Mouse (Mus musculus): ENCODE measurements at regions not wholly inside any gene's neighbourhood (a gene's known extent, or its start where the extent isn't known, plus 50 kb on each side); places are given as distances from the start of the nearest gene placed in this dataset.

- DNase-seq (ENCODE audit: low read depth, low spot score): no peak
These were observed 56.6 kb downstream of the Olig3 start for GRCm38 (mm10) chr10:19412926-19413325.

- DNase-seq (ENCODE audit: low read depth, low spot score): no peak
These were observed 57.6 kb downstream of the Olig3 start for GRCm38 (mm10) chr10:19413935-19414334.

DNA sequence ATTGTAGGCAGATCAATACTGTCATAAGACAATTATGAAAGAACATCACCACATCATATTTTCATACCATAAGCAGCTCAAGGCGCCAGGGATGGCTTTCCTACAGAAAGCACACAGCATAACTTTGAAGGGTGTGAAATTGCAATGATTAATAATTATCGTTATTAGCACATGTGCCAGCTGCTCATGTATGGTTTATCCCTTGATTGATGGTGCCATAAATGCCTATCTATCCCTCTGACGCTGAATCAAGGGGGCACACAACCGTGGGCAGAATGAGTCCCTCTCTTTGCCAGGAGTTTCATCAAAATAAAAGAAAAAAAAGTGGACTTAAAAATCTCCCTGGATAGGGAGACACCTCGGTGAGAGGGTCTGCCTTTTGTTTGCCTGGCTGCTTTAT is 58.5 kb downstream of the Olig3 start:
- no peak for DNase-seq (ENCODE audit: low read depth, low spot score)

- no peak for DNase-seq (ENCODE audit: low read depth, low spot score)
These were observed 67.7 kb downstream of the Olig3 start for GRCm38 (mm10) chr10:19424030-19424429.

DNA sequence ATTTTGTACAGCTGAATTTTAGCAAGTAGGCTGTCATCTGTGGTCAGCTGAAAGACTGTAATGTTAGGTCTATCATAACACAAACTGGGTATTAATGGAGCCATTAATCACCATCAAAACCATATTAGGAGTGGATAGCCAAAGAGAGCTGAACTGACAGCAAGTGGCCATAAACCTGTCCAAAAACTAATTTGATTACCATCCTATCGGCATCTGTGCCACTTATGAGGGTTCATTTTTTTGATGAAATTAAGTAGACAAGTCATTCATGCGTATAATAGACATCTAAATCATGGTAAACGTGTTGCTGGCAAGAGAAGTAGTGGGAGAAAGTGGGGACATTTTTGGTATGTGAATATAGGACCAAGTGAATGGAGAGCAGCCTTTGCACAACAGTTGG is 68.6 kb downstream of the Olig3 start:
- DNase-seq (ENCODE audit: low read depth, low spot score): no peak

GRCm38 (mm10) chr10:19426835-19427234 is 70.5 kb downstream of the Olig3 start:
- DNase-seq (ENCODE audit: low read depth, low spot score): no peak

GRCm38 (mm10) chr10:19432515-19432914 is 76.2 kb downstream of the Olig3 start:
- no peak for DNase-seq (ENCODE audit: low read depth, low spot score)

DNA sequence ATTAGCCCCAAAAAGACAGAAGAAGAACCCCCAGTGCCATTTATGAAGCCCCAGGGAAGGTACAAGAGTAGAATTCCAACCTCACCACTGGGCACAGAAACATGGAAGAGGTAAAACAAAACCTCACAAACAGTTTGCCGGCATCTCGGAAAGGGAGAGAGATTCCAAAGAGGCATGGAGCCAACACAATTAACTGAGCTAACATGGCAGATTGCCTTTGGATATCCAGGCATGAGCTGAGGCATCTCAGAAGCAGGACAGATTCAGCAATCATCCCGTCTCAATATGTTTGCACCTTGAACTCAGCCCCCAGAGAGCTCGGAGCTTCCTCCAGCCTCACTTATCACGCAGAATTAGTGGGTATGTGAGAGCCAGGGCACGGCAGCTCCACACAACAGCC is 78.3 kb downstream of the Olig3 start:
- DNase-seq (ENCODE audit: low read depth, low spot score): no peak

- no peak for DNase-seq (ENCODE audit: low read depth, low spot score)
These were observed 85.5 kb downstream of the Olig3 start for GRCm38 (mm10) chr10:19441807-19442206.

GRCm38 (mm10) chr10:19443516-19443915 is 87.2 kb downstream of the Olig3 start:
- DNase-seq (ENCODE audit: low read depth, low spot score): no peak

- no peak for DNase-seq (ENCODE audit: low read depth, low spot score)
These were observed 92.7 kb downstream of the Olig3 start for GRCm38 (mm10) chr10:19448838-19449559.

DNA sequence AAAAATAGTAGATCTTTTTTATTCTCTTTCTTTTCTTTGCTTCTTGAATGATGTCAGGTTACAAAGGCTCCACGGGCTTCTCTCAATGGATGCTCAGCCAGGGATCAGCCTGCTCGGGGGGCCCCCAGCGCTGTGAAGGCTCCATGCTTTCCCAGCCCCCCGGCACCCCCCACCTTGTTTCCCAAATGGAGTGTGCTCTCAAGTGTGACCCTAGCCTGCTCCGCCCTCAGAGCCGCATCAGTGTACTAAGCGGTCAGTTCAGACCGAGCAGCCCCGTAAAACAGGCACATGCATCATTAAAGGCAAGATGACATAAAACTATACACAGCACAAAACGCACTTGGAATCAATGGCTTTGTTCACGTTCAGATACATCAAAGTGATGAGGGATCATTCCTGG is 102.7 kb downstream of the Olig3 start:
- DNase-seq (ENCODE audit: low read depth, low spot score): no peak

DNA sequence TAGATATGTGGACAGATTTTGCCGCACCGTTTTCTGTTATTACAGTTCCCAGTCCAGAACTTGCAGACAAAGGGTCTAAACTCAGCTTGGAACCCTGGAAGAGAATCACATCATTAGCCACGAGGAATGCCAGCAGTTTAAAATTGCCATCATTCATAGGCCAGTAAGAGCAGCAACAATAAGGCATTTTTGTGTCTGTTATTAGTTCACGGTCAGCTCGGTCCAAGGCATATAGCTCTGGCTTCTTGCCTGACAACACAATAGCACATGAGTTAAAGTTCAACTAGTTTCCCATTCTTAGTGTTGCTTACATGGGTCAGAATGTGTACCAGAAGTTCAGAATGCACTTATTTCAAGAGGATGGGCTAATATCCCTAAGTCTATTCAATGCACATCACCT is 103.4 kb downstream of the Olig3 start:
- DNase-seq (ENCODE audit: low read depth, low spot score): no peak

DNA sequence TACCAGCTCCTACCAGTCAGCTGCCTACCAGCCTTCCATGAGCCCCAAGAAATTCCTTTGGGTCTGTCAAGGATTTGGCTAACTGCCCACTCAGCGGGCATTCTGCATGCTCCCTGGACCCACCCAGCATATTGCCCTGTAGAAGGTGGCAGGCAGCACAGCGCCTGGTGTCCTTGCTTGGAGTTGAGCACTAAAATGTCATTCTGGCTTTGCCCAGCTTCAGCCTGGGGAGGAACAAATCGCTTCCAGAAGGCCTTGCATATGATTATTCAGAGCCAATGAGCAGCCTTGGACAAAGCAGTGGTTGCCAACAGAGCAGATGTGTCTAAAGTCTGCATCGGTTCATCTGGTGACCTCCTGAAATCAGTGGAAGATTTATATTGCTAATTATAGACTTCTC is 103.8 kb downstream of the Olig3 start:
- no peak for DNase-seq (ENCODE audit: low read depth, low spot score)

DNA sequence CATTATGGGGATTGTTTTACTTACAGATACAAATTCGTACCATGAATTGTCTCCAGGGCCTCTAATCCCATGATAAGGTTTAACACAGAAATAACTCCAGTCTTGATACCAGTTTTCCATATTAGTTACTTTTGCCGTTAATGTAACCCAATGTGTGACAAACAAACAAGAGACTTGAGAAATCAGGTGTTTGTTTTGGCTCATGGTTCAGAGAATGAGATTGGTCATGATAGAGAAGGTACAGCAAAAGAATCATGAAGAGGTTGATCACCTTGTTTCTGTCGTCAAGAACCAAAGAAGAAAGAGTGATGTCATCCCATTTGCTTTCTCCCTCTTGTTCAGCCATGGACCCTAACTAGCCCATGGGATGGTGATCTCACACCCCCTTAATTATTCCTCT is 107.5 kb downstream of the Olig3 start:
- DNase-seq (ENCODE audit: low read depth, low spot score): no peak

GRCm38 (mm10) chr10:19464504-19464903 is 108.2 kb downstream of the Olig3 start:
- DNase-seq (ENCODE audit: low read depth, low spot score): no peak

GRCm38 (mm10) chr10:19471349-19472040 is 115.2 kb downstream of the Olig3 start:
- DNase-seq (ENCODE audit: low read depth, low spot score): peak; percentile 13

GRCm38 (mm10) chr10:19472066-19472465 is 115.7 kb downstream of the Olig3 start:
- DNase-seq (ENCODE audit: low read depth, low spot score): no peak

DNA sequence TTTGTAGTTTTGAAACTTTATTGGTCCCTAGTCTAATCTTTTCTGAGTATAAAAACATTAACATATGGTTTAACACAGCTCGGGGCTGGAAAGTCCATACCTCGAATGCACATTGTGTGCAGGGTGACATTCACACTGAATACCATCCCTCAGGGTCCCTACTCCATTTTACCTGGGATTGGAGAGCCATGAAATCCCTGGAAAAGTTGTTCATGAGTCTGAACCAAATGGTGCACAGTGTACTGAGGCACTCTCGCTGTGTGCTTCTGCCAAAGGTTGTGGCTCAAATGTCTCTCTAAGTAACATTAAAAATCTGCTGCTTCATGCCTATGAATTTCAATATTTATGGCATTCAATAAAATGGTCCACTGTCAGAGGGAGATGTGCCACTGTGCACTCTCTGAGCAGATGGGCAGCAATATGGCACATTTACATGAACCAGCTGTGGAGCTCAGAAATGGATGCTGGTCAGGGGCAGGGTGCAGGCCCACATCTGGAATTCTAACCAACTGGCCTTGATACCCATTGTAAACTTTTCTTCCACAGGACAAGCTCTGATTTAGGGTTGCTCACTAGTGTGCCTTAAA is 116.7 kb downstream of the Olig3 start:
- DNase-seq (ENCODE audit: low read depth, low spot score): no peak

DNA sequence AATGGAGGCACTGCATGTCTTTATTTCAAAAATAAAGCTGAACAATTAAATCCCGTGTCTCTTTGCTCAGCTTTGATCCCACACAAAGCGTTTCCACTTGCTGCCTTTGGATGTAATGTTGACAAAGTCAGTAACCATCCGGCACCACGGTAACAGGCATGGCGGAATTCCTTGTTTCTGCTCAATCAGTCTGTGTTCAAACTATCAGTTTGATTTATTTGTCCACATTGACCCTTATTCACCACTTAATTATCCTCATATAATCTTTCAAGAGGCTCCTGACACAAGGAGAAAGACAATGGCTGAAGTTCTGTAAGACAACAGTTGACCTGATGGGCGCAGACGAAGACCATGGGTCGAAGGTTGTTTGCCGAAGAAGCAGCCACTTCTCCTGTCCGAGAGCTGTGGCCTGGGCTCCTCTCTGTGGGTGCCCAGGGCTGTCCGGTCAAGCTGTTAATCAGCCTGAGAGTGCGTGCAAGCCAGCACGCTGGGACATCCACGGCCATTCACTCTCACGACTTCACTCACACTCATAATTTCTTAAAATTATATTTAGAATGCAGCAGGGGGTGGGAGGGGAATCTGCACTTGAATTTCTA is 106.1 kb upstream of the Ifngr1 start:
- DNase-seq (ENCODE audit: low read depth, low spot score): no peak

- DNase-seq (ENCODE audit: low read depth, low spot score): no peak
These were observed 101.2 kb upstream of the Ifngr1 start for GRCm38 (mm10) chr10:19490500-19490899.

DNA sequence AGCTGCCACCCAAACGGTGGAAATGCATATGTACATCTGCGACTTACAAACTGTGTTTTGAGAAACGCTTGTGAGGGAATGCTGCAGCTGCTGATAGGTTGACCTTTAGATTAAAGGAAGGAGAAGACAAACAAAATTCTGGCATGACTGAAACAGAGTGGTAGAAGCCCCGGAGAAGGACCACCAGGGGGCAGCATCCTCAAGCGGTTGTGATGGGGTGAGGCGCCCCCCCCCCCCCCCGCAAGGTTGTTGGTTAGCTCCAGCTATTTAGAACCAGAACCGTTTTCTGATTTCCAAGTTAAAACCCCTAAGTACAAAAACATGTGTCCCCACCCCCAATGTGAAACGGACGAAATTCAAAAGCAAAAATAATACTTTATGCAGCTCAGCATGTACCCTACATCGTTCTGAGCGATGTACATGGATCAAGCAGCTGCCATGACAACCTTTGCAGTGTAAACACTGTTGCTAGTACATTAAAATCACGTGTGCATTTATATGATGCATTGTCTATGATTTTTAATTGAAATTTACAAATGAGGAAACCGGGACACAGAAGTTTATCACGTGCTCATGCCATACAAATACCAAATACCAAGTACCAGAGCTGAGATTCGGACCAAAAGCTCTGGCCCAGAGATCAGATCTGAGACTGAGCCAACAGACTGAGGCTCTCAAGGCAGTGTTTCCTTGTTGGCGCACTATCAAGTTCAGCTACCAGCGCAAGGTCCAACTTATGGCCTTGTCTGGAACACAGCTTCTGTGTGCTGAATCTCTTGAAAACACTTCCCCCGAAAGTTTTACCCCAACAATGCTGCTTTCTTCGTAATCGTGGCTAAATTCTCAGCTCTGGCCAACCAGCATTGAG is 100.0 kb upstream of the Ifngr1 start:
- peak; percentile 39 for DNase-seq (ENCODE audit: low read depth, low spot score)
